Mouse (Mus musculus) right cerebral cortex, postnatal 36 days (tissue): ENCODE measurements around the gene Tns1.
"Not testable (repeated sequence)": the region's sequence is repeated elsewhere in the genome, so short reads cannot be mapped to it uniquely, and the experiment has no call there.

Source experiments
- DNase-seq, 2 experiments: peaks; one replicate each; pipeline ENCODE4 v3.0.0; 2022; ENCODE audit warnings: low spot score in 2 of 2, mixed read lengths in 1 of 2

Tns1 gene

DNA sequence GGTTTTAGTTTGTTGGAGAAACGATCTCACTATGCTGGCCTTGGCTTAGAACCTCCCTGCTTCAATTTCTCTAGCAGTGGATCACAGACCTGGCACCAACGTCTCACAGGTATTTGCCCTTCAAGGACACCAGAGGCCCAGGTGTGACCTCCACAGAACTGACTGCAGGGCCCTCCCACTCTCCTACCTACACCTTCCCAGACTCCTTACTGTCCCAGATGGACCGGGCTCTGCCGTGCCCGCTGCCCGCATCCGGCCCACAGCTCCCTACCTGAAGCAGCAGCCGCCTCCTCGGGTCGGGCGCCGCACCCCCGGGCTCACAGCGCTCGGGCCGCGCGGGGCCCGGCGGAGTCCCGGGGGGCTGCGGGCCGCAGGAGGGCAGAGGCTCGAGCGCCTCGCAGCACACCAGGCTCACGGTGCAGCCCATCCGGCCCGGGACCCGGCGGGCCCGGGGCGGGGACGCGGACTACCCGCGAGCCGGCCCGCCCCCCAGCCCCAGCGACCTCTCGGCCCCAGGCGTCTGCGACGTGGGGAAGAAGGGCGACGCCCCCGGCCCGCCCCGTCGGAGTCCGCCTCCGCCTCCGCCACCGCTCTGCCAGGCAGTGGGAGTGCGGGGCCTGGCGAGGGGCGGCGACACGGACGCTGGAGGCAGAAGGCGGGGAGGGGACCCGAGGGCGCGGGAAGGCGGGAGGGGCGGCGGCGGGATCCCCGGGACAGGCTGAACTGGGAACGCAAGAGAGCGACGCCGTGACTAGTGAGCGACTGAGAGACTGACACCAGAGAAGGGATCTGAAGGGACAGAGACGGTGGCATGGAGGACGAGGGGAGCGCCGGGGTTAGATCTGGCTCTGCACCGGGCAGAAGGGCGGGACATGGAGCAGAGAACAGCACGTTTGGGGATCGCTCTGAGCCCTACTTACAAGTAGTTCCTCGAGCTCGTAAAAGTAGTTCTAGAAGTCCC lies at the start of gene Tns1:
Gene Tns1, minus strand, starts transcription at position 429 of the 961 bp plus-strand sequence.
- DNase-seq, result no peak

DNA sequence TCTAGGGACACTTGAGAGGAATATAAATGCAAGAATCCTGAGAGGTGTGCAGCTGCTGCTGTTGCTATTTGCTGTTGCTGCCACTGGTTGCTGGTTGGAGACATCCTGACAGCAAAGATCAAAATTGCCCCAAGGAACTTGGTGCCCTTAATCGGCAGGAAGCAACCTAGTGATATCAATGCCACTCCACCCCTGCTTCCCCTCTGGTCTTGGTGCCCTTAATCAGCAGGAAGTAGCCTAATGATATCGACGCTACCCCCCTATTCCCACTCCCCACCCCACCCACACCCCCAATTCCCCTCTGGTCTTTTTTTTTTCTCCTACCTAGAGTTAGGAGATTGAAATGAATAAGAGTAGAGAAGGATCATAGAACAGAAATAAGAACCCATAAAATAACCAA lies 48.5 kb upstream of the Tns1 start:
- DNase-seq, result no peak

DNA sequence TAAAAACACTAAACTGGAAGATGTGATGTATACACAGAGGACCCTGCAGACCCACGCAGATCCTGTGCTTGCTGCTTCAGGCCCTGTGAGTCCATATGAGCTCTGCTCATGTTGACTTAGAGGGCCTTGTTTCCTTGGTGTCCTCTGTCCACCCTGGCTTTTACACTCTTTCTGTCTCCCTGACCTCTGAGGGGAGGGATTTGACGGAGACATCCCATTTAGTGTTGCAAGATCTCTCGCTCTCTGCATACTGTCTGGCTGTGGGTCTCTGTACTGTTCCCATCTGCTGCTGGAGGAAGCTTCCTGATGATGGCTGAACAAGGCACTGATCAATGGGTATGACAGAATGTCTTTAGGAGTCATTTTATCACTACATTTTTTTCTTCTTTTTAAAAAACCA lies 45.5 kb upstream of the Tns1 start:
- DNase-seq, result no peak

DNA sequence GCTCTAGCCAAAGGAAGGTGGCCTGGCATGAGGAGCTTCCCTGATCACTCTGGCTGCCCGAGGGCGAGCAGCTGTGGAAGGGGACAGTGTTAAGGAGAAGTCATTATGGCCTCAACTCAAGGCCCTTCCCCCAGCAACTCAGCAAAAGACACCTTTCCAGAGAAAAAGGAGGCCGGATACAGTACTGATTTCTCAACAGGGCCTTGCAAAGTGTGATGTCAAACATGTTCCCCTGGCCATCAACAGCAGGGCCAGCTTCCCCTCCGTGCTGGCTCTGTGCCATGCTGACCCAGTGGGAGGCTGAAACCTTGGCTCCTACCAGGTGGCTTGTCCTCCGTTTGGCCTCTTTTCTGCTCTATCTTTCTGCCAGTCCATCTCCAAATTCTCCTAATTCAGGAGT lies 42.9 kb upstream of the Tns1 start:
- DNase-seq, result no peak

DNA sequence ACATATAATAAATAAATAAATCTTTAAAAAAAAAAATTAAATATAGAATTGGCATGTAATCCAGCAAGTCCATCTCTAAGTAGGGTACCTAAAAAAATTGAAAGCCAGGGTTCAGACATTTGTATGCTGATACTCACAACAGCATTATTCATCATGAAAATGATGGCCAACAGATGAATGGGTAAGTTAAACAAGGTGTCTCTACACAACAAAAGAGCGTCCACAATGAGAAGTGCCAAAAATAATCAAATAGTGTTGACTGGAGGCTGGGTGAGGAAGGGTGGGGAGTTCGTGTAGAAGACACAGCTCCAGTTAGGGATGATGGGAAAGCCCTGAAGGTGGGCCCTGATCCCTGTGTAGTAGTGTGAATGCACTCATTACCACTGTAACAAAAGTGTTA lies 35.8 kb upstream of the Tns1 start:
- DNase-seq, result no peak

DNA sequence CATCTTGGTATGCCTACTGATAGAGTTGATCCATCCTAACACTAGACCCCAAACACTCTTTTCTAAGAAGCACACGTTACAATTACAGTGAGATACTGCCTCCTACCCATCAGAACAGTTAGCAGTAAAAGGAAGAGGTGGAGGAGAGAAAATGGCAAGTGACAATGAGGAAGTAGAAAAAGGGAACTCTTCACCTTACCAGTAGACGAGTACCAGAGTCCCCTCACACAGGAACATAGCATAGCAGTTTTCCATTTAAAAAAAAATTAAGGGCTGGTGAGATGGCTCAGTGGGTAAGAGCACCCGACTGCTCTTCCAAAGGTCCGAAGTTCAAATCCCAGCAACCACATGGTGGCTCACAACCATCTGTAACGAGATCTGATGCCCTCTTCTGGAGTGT lies 35.4 kb upstream of the Tns1 start:
- not testable (repeated sequence) for DNase-seq

DNA sequence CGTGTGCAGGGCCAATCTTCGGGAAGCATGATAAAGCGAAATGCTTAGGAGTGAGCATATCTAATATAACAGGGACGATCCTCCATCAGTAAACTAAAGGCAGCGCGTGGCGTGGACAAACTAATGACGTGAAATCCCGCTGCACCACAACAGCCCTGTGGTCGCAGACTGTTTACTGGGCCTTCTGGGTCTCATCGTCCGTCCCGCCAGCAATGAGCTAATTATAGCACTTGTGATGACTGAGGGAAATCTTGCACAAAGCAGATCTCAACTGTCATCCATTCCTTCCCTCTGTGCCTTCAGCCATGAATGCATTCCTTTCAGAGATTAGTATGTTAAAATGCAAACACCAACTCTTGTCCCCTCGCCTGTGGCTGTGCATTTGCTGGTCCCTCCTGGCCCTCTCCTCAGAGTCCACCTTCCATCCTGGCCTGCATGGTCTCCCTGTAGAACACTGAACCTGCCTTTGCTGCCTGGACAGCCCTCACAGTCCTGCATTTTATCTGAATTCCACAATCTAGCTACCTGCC lies 32.2 kb upstream of the Tns1 start:
- no peak for DNase-seq

DNA sequence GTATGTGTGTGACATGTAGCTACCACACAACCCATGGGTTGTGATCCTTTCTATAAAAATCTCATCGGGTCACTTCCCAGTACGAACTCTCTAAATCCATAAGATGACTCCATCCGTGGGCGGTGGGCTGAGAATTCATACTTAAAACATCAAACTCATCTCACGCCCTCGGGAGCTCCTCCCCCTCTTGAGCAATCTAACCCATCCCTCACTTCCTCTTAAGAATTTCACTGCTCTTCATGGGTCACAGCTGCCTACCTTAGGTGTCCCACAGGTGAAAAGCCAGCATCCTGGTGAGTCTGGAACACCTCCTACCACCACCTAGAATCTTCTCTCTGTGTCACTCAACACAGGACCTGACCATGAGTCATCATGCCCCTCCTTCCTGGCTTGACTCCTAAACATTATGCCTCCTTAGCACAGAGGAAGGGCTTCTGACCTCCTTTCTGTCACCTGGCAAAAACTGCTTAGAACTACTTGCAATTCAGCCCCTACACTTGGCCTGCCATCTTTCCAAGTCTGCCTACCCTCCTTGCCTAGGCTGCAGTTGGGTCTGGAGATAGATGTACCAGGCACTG lies 31.3 kb upstream of the Tns1 start:
- no peak for DNase-seq

DNA sequence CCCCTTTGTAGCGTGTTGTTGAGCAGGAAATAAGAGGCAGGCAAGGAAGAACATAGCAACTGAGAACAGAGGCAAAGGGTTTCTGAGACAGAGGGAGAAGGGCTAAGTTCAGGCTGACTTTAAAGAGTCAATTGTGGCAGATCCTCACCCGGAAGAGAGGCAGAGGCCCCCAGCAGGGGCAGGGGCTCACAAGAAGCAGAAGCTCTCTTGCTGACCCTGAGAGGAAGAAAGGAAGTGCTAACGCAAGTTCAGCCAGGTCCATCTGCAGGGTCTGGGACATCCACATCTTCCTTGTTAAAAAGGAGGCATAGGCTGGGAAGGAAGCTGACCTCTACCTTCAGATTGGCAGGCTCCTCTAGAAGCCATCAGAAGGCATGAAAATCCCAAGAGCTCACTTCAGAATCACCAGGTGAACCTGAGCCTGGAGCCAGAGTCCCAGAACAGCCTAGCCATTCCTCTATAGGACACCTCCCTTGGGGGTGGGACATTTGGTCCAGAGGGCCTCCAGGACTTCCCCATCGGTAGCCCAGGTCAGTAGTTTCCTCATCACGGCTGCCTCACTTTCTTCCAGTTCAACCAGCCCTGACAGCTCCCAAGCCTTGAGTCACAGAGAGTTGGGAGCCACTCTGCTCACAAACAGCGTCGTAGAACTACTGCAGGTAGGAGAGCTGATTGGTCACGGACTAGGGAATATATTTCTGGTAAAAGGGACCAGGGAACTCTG lies 29.4 kb upstream of the Tns1 start, which contains the start of gene Cxcr2:
Gene Cxcr2, plus strand, starts transcription at position 529 of the 724 bp plus-strand sequence.
- no peak for DNase-seq

DNA sequence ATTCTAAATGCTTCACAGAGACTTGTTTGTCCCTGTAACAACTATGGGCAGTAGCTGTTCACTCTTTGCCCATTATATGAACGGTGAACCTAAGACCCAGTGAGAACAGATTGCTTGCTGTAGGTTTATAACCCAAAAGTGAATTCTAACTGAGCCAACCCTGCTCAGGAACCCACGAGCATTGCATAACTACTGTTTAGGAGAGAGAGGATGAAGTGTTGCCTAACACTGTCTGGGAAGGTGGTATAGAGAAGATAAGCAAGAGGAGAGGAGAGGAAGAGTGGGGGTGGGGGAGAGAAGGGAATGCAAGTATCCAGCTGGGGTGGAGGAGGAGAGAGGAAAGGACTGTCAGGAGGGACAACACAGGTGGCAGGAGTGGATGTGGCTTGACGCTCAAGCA lies 26.8 kb upstream of the Tns1 start:
- DNase-seq, result no peak

DNA sequence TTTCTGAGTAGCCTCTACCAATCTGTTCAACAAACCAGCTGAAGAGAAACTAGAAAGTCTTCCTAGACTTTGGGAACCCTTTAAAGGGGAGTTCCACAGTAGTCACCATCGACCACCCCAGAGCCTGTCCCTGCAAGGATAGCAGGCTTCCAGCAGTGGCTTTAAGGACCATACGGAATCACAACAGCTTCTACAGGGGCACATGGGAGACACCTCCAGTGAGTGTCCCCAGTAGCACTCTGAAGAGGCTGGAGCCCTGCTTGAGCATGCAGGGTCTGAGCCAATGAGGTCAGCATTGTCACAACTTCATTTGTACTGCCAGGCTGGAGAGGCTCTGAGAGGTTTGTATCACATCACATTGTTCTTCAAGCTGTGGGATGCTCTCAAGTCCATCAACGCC lies 25.9 kb upstream of the Tns1 start:
- no peak for DNase-seq

DNA sequence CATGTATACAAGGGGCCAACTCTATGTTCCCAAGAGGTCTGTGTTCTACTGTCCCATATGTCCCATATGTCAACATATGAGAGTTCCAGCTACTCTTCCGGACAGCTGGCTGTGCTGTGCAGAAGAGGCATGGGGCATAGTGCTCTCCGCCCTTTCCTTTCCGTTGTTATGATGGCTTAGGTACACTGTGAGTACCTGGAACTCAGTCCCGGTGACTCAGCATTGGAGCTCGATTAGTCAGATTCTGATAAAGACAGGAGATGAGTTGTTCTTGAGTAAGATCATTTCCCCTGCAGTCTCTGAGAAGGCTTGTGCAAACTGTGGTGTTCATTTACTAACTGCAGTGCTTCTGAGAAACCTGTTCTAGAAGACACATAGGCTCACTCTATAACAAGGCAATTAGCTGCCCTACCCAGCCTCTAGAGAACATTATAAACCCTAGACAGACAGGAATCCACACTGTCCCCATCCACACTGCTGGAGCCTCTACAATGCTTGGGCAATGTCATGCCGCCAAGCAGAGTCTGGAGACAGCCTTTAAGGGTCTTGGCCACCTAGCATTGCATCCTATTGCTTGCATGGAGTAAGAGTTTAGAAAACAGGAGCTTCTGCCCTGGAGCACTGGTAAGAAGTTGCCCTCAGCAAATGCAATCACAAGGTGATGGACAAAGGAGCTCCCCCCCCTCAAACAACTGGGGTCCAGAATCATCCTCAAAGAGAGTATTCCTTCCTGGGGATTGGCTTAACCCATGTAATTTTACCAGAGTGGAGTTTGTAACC lies 25.0 kb upstream of the Tns1 start:
- no peak for DNase-seq

DNA sequence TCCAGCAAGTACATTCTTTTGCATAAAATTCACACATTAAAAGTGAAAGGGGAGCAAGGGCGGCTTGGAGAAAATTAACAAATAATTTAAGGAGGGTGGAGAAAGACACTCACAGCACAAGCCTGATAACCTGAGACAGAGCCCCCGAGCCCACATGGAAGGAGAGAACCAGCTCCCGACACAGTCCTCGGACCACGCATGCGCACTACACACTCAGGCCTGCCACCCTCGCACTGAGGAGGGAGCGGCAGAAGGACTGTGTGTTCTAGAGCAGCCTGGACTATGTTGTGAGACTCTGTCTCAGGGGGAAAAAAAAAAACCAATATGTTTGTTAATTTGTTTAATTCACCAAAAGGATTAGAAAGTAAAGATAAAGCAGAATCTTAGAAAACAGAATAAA lies 17.5 kb upstream of the Tns1 start:
- DNase-seq, result no peak

DNA sequence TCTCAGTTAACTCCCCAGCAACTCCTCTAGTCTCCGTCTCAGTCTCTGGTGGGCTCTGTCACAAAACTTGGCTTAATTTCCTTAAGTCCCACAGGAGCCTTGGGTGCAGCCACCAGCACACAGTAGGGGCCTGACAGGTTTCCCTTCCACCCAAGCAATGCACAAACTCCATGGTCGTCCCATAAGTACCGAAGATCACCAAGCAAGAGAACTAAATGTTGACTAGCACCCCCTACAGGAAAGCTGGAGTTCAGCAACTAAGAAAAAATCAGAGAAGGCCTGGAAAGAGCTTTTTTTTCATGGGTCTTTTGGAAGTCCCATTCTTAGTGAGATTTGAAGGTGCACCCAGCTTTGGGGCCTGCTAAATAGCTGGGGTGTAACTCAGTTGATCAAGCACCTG lies 15.2 kb upstream of the Tns1 start:
- no peak for DNase-seq

DNA sequence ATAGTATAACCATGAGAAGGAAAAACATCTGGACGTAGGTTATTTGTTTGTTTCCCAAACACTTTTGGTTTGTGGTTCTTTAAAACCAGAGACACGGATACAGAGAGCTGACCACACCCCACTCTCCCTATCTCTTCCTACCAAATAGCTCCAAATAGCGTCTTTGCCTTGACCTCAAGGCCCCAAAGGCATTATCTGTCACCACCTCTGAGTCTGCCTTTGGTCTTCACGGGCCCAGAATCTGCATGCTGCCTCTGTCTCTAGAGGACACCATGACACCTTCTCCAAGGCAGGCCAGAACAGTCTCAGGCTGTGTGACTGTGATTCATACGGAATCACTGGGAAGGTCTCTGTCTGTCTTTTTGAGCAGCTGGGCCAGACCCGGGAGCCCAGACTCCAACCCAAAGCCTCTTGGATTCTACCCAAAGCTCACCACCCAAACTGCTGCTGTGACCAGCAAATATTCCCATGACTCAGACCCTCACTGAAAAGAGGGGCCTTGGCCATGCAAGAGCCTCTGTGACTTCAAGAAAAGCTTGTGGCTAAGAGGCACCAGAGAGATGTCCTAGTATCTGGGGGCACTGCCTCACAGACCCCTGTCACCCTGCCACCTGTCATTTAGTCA lies 11.2 kb upstream of the Tns1 start:
- DNase-seq, result no peak

DNA sequence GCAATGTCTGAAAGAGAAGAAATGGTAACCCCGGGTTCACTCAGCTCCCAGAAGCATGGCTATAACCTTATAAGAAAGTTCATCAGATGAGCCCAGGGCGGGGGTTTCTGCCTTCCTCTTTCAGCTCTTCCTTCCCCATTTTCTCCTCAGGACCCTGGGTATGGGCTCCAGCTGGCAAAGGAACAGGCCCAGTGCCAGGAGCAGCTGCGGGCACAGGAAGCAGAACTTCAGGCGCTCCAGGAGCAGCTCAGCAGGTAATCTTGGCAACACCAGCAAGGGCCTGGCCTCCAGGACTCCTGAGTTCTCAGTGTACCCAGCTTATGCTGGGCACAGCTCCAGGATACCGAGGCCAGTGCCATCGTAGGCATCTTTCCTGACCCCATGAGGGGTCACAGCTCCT lies 9.7 kb upstream of the Tns1 start:
- no peak for DNase-seq

DNA sequence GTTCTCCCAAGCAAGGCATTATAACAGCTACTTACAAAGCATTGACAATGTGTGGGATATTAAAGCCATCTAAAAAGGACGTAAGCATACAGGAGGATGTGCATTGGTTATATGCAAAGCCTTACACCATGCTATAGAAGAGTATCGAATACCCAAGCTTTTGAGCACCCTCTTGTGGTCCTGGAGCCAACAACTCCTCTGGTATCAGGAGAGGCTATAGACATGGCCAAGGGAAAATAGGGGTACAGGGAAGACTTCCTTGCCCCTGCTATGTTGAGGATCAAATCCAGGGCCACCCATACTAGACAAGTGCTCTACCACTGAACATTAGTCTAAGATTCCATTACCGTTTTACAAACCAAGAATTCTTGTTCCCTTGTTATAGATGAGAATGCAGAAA lies 7.8 kb upstream of the Tns1 start:
- DNase-seq, result no peak

DNA sequence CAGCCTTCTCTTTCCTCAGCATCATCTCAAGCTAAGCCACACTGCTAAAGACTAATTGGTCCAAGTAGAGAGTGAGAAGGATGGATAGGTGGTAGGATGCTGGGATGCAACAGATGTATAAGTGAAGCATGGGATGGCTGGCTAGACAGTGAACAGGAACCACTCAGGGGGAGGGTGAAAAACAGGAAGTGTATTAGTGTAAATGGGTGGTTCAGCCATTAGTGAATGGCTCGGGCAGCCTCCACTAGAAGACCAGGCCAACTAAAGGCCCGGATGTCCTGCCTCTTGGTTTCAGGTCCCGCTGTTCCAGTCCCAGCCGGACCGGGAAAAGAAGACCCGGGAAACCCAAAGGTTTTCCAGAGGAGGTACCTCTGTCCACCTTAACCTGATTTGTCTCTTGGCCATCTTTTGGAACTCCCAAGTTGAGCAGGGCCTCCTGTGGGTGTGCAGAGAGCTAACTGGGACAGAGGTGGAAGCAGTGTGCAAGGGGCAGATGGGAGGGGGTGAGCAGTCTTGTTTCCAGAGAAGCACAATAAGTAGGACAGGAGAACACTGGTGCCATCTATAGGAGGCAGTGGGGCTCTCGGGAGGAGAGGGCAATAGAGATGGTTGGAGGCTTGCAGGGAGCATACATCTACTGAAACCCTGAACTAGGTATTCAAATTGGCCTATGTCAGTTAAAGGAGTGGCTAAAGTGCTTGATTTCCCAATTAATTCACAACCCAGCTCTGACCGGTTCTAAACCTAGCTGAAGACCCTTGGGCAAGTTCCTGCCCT lies 6.8 kb upstream of the Tns1 start:
- no peak for DNase-seq

DNA sequence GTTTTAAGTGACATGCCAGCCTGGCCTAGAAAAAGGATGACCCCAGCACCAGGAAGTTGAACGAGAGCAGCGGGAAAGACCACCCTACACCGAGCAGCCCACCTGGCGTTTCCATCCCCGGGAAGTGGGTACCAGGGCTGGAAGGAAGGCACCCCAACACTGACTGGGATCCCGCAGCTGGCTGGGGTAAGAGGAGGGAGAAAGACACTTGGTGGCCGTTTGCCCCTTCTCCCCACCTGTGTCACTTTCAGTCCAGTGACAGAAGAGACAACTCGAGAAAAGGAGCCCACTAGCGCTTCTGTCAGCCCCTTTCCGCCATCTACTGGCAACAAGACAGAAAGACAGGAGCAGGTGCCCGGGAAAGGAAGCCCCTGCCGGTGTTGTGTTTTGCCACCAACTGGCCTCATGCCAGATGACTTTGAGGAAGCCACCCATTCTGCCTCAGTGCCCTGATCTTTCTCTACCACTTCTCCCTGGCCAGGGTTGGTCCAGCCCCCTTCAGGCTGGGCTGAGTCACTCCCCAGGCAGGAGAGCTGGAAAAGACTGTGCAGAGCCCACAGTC lies 823 bp upstream of the Tns1 start, which contains the start of gene Rufy4:
Gene Rufy4, plus strand, starts transcription at position 551 of the 562 bp plus-strand sequence.
- DNase-seq, result peak; percentile 30 to 32

DNA sequence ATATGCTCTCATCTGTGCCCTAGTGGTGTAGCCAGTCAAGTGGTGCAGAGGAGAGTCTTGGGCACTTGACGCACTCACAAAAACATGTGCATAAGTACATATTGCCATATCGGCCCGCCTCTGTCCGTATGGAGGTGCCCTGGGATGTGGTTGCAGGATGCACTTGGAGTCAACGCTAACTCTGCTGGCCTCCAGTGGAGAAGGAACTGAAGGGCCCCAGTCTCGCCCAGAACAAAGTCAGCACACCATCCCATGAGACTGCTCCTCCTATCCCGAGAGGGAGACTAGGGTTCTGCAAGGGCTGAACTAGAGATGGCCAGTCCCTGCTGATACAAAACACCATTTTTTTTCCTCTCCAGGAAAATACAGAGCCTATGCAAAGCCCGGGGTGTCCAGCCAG lies 1.0 kb downstream of the Tns1 start:
- no peak for DNase-seq
